Mouse (Mus musculus) c-Kit-positive CD71-positive TER-119-positive erythroid progenitor cells, embryonic 14.5 days (primary cell): ENCODE measurements around the gene Tirap.

Experiments used
- DNase-seq: peaks from one replicate; pipeline ENCODE4 v3.0.0-alpha.2; 2013; ENCODE audit warnings: low spot score

The Tirap gene

GRCm38 (mm10) chr9:35199772-35200471 is at the start of gene Tirap, which contains the start of gene Srpr:
Gene Tirap, minus strand, starts transcription at chr9:35200291.
Gene Srpr, plus strand, starts transcription at chr9:35200175.
- DNase-seq: peak; percentile 83

- no peak for DNase-seq
Observed at GRCm38 (mm10) chr9:35249476-35249875, 49.4 kb upstream of the Tirap start.

DNA sequence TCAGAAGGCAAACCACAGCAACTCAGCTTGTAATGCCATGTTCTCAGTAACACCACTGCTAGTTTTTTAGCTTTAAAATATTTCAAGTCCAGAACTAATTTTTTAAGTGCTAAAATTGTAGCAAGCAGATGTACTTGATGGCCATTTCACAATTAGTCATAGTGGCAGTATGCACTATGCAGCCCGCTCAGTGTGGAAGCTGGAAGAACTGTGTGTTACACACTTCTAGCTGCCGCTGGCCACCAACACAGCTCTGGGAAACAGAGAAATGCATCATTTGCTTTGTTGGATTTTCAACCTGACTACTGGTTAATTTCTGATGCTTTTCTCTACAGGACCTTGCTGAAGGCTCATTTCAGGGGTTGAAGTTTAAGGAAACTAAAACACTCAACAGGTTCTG is 47.3 kb upstream of the Tirap start:
- DNase-seq: no peak

GRCm38 (mm10) chr9:35239734-35240133 is 39.6 kb upstream of the Tirap start:
- no peak for DNase-seq

- DNase-seq: no peak
Observed at GRCm38 (mm10) chr9:35238915-35239571, 39.0 kb upstream of the Tirap start.

GRCm38 (mm10) chr9:35238371-35238770 is 38.3 kb upstream of the Tirap start:
- no peak for DNase-seq

DNA sequence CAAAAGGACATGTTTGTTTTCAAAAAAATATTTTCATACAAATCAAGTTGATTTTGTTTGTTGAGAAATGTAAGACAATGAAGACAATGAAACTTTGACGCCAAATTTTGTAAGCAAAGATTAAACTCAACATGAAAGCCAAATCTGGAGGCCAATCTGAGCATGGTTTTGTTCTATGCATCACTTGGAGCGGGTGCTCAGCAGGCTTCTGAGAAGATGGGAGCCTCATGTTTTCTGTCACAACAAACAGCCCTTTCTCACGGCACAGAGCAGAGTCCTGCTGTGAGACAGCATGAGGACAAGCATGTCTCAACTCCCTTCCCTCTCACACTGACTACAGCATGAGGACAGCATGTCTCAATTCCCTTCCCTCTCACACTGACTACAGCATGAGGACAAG is 35.9 kb upstream of the Tirap start:
- DNase-seq: no peak

DNA sequence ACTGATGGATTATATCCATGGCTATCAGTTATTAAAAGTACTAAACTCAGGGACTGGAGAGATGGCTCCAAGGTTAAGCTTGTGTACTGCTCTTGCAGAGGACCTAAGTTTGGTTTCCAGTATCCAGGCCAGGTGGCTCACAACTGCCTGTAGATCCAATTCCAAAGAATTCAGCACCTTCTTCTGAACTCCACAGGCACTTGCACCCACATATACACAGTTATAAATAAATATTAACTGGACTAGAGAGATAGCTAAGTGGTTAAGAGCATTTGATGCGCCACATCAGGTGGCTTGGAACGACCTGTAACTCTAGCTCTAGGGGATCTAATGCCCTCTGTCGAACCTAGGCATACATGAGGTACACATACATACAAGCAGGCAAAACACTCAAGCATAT is 28.6 kb upstream of the Tirap start:
- DNase-seq: no peak

DNA sequence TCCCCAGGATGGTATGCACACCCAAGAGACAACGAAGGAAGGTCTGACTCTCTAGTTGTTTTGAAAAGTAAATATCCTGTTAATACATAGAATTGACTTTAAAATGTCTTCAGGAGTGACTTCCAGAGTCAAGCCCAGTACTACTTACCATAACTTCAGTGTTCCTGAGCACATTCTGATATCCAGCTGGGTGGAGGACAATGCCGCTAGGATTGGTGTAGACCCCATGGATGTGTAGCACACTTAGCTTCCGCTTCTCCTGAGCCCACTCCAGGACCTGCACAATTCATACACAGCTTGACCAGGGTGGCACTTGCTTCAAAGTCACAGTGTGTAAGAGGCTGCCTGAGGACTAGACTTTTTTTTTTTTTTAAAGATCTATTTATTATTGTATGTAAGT is 23.4 kb upstream of the Tirap start:
- no peak for DNase-seq

GRCm38 (mm10) chr9:35217963-35218362 is 17.9 kb upstream of the Tirap start:
- DNase-seq: no peak

DNA sequence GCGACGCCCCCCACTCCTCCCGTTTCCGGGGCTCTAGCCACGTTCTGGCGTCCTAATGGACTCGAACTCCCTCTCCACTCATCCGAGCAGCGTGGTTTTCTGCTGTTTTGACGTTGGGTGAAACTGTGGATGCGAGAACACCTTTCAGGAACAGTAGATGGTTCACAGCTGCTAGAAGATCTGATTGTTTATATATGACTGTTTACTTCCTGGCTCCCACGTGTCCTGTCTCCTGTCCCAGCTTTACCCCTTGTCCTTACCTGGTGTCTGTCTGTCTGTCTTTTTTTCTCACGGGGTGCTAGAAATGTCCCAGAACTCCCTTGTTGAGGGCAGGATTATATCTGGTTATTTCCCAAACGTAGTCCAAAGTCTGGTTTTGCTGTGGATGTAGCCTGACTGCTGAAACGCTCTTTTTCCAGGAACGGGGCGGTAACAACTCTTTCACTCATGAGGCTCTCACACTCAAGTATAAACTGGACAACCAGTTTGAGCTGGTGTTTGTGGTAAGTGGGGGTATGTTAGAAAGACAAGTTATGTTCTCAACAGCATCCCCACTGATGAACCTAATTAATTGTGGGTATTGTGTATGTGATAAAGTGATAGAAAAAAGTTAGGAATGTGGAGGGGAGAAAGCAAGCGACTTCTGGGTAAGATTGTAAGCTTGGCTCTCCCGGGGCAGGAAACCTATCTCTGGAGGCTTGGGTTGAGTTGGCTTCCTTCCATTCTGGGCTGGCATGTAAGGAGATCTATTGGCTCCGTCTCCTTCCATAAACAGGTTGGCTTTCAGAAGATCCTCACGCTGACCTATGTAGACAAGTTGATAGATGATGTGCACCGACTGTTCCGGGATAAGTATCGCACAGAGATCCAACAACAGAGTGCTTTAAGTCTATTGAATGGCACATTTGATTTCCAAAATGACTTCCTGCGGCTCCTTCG is 11.8 kb upstream of the Tirap start:
- no peak for DNase-seq

DNA sequence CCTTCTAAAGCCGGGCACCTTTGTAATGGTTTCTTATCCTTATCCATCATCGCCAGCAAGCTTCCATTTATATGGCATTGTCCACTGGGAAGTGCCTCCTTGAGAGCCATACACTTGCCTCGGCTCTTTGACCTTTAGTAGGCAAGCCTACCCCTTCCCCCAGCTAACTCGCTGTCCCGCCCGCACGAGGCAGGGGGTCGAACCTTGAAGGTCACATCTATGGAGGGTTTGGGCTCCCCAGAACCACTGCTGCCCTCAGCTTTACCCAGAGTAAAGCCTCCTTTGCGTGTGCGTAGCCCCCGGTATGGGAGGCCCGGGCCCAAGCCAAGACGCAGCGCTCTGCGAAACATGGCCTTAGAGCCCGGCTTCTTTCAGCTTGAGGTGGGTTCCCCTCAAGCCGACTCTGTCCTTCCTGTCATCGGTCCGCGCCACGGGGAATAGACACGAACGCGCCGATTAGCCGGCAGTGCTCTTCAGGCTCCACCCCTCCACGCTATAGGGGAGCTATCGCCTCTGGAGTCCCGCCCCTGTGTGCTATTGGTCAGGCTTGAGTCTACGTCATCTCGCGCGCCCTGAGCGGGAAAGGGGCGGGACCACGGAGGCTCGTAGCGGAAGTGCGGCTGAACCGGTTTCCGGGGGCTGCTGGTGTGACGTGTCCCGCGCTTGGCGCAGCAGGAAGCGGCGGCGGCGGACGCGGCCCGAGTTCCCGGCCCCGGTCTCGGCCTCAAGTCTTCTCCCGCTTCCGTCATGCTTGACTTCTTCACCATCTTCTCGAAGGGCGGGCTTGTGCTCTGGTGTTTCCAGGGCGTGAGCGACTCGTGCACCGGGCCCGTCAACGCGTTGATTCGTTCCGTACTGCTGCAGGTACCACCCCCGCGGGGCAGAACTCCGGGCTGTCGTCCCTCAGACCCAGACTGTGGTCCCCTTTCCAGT is 10.7 kb upstream of the Tirap start, which contains the start of gene Foxred1:
Gene Foxred1, minus strand, starts transcription at position 514 of the 933 bp plus-strand sequence.
- DNase-seq: peak; percentile 99

DNA sequence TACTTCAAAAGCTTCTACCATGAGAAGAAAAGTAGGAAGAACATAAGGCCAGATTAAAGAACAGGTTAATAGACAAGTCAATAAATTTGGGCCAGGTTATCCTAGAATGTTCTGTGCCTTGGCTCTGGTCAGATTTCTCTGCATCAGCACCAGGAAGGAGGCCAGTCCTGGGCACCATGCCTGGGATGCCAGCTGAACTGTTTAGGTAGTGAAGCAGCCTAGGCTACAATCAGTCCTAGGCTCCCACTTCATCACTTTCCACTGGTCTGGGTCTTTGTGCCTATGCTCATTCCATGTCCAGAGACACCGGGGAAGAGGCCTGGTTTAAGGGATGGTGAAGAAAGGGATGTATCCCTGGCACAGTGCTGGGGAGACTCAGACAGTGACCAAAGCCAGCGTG is 4.3 kb upstream of the Tirap start:
- DNase-seq: no peak

- DNase-seq: no peak
Observed at GRCm38 (mm10) chr9:35203536-35203935, 3.4 kb upstream of the Tirap start.

DNA sequence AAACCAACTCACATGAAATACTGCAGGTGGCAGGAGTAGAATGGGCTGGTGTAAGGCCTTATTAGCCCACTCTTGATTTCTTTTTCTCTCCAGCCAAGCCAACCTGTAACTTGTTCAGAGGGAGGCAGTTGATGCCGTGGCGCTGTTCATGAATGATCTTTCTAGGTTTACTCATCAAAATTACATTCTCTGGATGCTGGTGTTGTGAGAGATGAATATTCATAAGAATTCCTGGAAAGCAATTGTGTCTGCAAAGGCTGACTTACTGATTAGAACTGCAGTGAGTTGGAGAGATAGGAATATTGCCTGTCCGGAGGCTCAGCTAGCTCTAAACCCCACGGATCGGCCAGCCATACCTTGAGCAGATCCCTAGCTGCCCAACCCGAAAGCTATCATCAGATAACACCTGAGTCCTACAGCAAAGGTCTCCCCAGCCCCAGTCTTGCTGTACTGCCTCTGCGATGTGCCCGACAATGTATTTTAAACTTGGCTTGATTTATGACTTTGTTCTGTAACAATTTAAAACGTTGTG is 504 bp upstream of the Tirap start:
- DNase-seq: peak; percentile 74

DNA sequence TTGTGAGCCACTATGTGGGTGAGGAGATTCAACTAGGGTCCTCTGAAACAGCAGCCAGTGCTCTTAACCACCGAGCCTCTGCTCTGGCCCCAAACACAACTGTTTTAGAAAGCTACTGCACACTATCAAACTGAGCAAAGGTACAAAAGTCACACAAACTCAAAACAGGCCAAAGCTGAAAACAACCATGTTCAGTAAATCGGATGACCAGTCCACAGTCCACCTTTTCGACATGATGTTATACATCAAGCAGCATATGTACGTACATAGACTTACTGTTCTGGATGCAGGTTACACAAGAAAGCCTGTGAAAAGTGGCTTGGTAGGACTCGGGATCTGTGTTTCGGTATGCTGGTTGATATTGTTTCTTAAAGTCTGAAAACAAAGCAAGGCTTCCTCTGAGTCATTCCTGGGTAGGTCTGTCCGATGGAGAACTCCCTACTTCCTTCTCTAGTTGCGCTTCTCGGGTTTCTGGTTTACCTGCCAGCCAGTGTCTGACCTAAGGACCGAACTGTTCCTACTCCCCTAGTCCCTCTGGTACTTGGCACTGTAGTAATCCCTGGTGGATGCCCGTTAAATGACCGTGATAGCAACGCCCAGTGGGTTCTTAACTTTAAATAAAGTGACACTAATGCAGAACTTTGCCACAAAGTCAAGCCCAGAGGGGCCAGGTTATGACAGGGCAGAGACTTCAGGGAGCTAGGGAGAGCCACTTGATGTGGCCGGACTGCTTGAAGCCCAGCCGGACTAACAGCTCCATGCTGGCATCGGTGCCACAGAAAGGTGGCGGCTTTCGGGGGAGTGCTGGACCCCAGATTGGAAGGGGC is 933 bp downstream of the Tirap start:
- DNase-seq: no peak

- no peak for DNase-seq
Observed at GRCm38 (mm10) chr9:35198351-35198750, 1.7 kb downstream of the Tirap start.

- DNase-seq: no peak
Observed at GRCm38 (mm10) chr9:35197625-35198024, 2.5 kb downstream of the Tirap start.

DNA sequence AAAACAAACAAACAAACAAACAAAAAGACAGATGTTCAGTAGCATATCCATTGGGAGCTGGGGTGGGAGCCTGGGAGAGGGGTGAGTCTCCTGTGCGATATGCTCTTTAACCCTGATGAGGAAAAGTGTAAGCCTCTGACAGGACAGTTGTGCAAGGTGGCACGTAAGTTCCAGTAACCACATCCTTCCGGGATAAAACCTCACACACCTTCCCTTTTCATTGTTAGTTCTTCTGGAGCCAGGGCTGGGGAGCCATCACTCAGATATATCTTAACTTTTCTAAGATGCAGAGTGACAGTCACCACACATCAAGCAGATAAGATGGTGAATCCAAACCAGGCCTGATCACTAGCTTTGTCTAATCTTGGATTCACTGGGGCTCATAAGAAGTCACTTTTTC is 6.0 kb downstream of the Tirap start:
- DNase-seq: no peak

DNA sequence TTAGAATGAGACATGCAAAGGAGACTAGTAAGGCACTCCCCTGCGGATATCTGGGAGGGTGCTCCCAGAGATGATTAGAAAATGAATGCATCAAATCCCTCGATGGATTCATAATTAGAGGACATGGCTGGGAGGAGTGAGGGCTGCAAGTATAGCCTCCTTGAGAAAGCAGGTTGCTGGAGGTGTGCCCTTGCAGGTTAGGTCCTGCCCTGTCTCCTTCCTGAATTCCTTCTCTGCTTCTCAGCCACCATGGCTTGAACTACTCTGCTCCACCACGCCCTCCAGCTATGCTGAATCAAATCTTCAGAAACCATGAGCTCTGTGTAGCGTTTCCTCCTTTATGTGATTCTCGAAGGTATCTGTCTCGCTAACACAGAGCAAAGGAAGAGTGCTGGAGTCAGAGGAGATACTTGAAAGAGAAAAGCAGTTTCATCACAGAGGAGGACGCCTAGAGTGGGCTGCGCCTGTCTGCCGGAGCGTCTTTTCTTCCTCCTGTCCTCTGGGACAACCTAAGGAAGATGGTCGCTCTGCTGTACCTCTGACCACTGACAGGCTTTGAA is 7.0 kb downstream of the Tirap start:
- DNase-seq: no peak
